Mouse (Mus musculus): ENCODE measurements around the gene Plekhg1.

DNA sequence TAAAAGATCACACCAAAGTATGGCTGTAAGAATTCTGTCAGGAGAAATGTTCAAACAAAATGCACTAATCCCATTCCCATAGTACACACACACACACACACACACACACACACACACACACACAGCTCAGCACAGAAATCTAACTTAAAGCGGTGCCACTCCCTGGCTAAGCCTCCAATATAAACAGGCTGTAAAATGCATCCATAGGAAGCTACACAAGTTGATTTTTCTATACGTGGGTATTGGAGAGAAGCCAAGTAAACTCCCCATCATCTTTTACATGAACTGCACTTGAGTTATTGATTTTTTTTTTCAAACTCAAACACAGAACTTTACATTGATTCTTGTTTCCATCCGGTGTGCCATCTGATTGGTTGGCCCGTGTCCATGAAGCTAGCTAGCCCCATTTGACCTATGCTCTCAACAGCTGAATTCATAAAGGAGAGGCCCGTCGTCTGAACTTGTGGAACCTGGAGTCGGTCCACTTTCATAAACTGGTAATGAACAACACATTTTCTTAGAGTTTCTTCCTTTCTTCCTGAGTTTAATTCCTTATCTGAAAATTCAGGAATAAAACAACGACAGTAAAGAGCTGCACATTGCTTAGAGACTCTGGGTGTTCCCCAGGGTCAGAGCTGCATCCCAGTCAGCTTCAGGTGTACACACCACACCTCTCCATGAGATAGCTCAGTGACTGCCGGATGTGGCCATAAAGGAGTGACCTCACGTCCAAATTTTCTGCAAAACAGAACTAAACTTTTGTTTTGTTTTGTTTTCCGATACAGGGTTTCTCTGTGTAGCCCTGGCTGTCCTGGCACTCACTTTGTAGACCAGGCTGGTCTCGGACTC lies 39.7 kb upstream of the Plekhg1 start:
- TF ChIP-seq CTCF (IDR thresholded peaks at IDR 0.05; ENCODE audit: borderline replicate concordance, insufficient read depth, low read length) = no peak
- no peak for TF ChIP-seq POLR2A (IDR thresholded peaks at IDR 0.05; ENCODE audit: low read depth, low read length)
